Mouse (Mus musculus): Measurements from ENCODE around the gene Shank2. TPM values are rescaled to one million over a fixed set of nuclear protein-coding genes. Genes with fewer than 3 reads are reported as not detected.

Shank2 gene
- polyA plus RNA-seq, 1 experiment from 2014 or later: 1.0 TPM

- no peak overlapping the region for H3K9ac ChIP-seq (ENCODE audit: low read depth, low read length)
- H3K9me3 ChIP-seq (ENCODE audit: control insufficient read depth, low read length): no peaks in the 10 kb centered on the region
- H3K4me3 ChIP-seq (ENCODE audit: low read depth, low read length): no peak overlapping the region
- 77% methylated on average over 6 of the region's 6 CpGs for WGBS
- no peaks in the 10 kb centered on the region for H3K36me3 ChIP-seq (ENCODE audit: control insufficient read depth, insufficient read depth, low read length)
- ATAC-seq (replicated peaks; ENCODE audit: low FRiP score) (no peak), DNase-seq (ENCODE audit: low spot score) (no peak)
- no peak overlapping the region for H3K27ac ChIP-seq (ENCODE audit: low read depth, low read length)
- no peaks in the 10 kb centered on the region for H3K4me1 ChIP-seq (replicated peaks; ENCODE audit: control insufficient read depth, insufficient read depth, low read length)
- H3K27me3 ChIP-seq (replicated peaks; ENCODE audit: control insufficient read depth, insufficient read depth, low read length): peaks cover 22% of the 10 kb centered on the region
- H3K4me2 ChIP-seq: no peak overlapping the region
Observed at GRCm38 (mm10) chr7:144173869-144174268, 172.1 kb downstream of the Shank2 start.

- 75% methylated on average over 14 of the region's 14 CpGs for WGBS
- DNase-seq (ENCODE audit: low spot score) (no peak), ATAC-seq (replicated peaks; ENCODE audit: low FRiP score) (no peak)
- Histone ChIP-seq H3K4me3 (ENCODE audit: low read depth, low read length) (no peak overlapping the region), H3K27ac (ENCODE audit: low read depth, low read length) (no peak overlapping the region), H3K36me3 (ENCODE audit: control insufficient read depth, insufficient read depth, low read length) (no peaks in the 10 kb centered on the region), H3K27me3 (replicated peaks; ENCODE audit: control insufficient read depth, insufficient read depth, low read length) (peaks cover 22% of the 10 kb centered on the region), H3K4me1 (replicated peaks; ENCODE audit: control insufficient read depth, insufficient read depth, low read length) (no peaks in the 10 kb centered on the region), H3K9ac (ENCODE audit: low read depth, low read length) (no peak overlapping the region), H3K9me3 (ENCODE audit: control insufficient read depth, low read length) (no peaks in the 10 kb centered on the region), H3K4me2 (no peak overlapping the region)
Observed at GRCm38 (mm10) chr7:144174329-144174728, 172.6 kb downstream of the Shank2 start.

- ATAC-seq (replicated peaks; ENCODE audit: low FRiP score) (no peak), DNase-seq (ENCODE audit: low spot score) (no peak)
- H3K36me3 ChIP-seq (ENCODE audit: control insufficient read depth, insufficient read depth, low read length): no peaks in the 10 kb centered on the region
- H3K4me1 ChIP-seq (replicated peaks; ENCODE audit: control insufficient read depth, insufficient read depth, low read length): no peaks in the 10 kb centered on the region
- no peak overlapping the region for H3K9ac ChIP-seq (ENCODE audit: low read depth, low read length)
- 28% methylated on average over 7 of the region's 7 CpGs for WGBS
- H3K9me3 ChIP-seq (ENCODE audit: control insufficient read depth, low read length): no peaks in the 10 kb centered on the region
- peaks cover 22% of the 10 kb centered on the region for H3K27me3 ChIP-seq (replicated peaks; ENCODE audit: control insufficient read depth, insufficient read depth, low read length)
- H3K4me2 ChIP-seq: no peak overlapping the region
- no peak overlapping the region for H3K4me3 ChIP-seq (ENCODE audit: low read depth, low read length)
- no peak overlapping the region for H3K27ac ChIP-seq (ENCODE audit: low read depth, low read length)
Observed at GRCm38 (mm10) chr7:144175025-144175424, 173.3 kb downstream of the Shank2 start.

GRCm38 (mm10) chr7:144175481-144176233 lies 173.9 kb downstream of the Shank2 start:
- Histone ChIP-seq H3K4me3 (ENCODE audit: low read depth, low read length) (peak overlapping the region; percentile 8; the same call in 1 of the 2 replicates), H3K4me2 (peak overlapping the region; percentile 36), H3K36me3 (ENCODE audit: control insufficient read depth, insufficient read depth, low read length) (no peaks in the 10 kb centered on the region), H3K9ac (ENCODE audit: low read depth, low read length) (no peak overlapping the region), H3K4me1 (replicated peaks; ENCODE audit: control insufficient read depth, insufficient read depth, low read length) (no peaks in the 10 kb centered on the region), H3K9me3 (ENCODE audit: control insufficient read depth, low read length) (no peaks in the 10 kb centered on the region), H3K27ac (ENCODE audit: low read depth, low read length) (no peak overlapping the region), H3K27me3 (replicated peaks; ENCODE audit: control insufficient read depth, insufficient read depth, low read length) (peaks cover 22% of the 10 kb centered on the region)
- DNase-seq (ENCODE audit: low spot score) (no peak), ATAC-seq (replicated peaks; ENCODE audit: low FRiP score) (no peak)
- 11% methylated on average over 40 of the region's 40 CpGs for WGBS

GRCm38 (mm10) chr7:144176234-144176730 lies 174.6 kb downstream of the Shank2 start:
- WGBS: 64% methylated on average over 3 of the region's 3 CpGs
- Histone ChIP-seq H3K27me3 (replicated peaks; ENCODE audit: control insufficient read depth, insufficient read depth, low read length) (peaks cover 22% of the 10 kb centered on the region), H3K4me2 (no peak overlapping the region), H3K9ac (ENCODE audit: low read depth, low read length) (no peak overlapping the region), H3K9me3 (ENCODE audit: control insufficient read depth, low read length) (no peaks in the 10 kb centered on the region), H3K36me3 (ENCODE audit: control insufficient read depth, insufficient read depth, low read length) (no peaks in the 10 kb centered on the region), H3K4me3 (ENCODE audit: low read depth, low read length) (no peak overlapping the region), H3K27ac (ENCODE audit: low read depth, low read length) (no peak overlapping the region), H3K4me1 (replicated peaks; ENCODE audit: control insufficient read depth, insufficient read depth, low read length) (no peaks in the 10 kb centered on the region)
- ATAC-seq (replicated peaks; ENCODE audit: low FRiP score): no peak
- no peak for DNase-seq (ENCODE audit: low spot score)

GRCm38 (mm10) chr7:144179436-144179835 lies 177.7 kb downstream of the Shank2 start:
- WGBS: 91% methylated on average over 6 of the region's 6 CpGs
- H3K4me3 ChIP-seq (ENCODE audit: low read depth, low read length): no peak overlapping the region
- no peaks in the 10 kb centered on the region for H3K9me3 ChIP-seq (ENCODE audit: control insufficient read depth, low read length)
- ATAC-seq (replicated peaks; ENCODE audit: low FRiP score): no peak
- H3K4me2 ChIP-seq: no peak overlapping the region
- no peak for DNase-seq (ENCODE audit: low spot score)
- H3K27me3 ChIP-seq (replicated peaks; ENCODE audit: control insufficient read depth, insufficient read depth, low read length): peaks cover 17% of the 10 kb centered on the region
- H3K36me3 ChIP-seq (ENCODE audit: control insufficient read depth, insufficient read depth, low read length): no peaks in the 10 kb centered on the region
- no peak overlapping the region for H3K27ac ChIP-seq (ENCODE audit: low read depth, low read length)
- no peak overlapping the region for H3K9ac ChIP-seq (ENCODE audit: low read depth, low read length)
- H3K4me1 ChIP-seq (replicated peaks; ENCODE audit: control insufficient read depth, insufficient read depth, low read length): no peaks in the 10 kb centered on the region

- no peak overlapping the region for H3K27ac ChIP-seq (ENCODE audit: low read depth, low read length)
- no peaks in the 10 kb centered on the region for H3K4me1 ChIP-seq (replicated peaks; ENCODE audit: control insufficient read depth, insufficient read depth, low read length)
- 20% methylated on average over 6 of the region's 6 CpGs for WGBS
- peaks cover 3% of the 10 kb centered on the region for H3K27me3 ChIP-seq (replicated peaks; ENCODE audit: control insufficient read depth, insufficient read depth, low read length)
- ATAC-seq (replicated peaks; ENCODE audit: low FRiP score): no peak
- no peaks in the 10 kb centered on the region for H3K36me3 ChIP-seq (ENCODE audit: control insufficient read depth, insufficient read depth, low read length)
- DNase-seq (ENCODE audit: low spot score): peak; percentile 35
- H3K9me3 ChIP-seq (ENCODE audit: control insufficient read depth, low read length): no peaks in the 10 kb centered on the region
- H3K4me2 ChIP-seq: no peak overlapping the region
- no peak overlapping the region for H3K4me3 ChIP-seq (ENCODE audit: low read depth, low read length)
- H3K9ac ChIP-seq (ENCODE audit: low read depth, low read length): no peak overlapping the region
Observed at GRCm38 (mm10) chr7:144180885-144181284, 179.2 kb downstream of the Shank2 start.

GRCm38 (mm10) chr7:144187869-144188430 lies 186.2 kb downstream of the Shank2 start:
- DNase-seq (ENCODE audit: low spot score): no peak
- WGBS: 78% methylated on average over 11 of the region's 11 CpGs
- no peak overlapping the region for H3K9ac ChIP-seq (ENCODE audit: low read depth, low read length)

GRCm38 (mm10) chr7:144189446-144189845 lies 187.7 kb downstream of the Shank2 start:
- Histone ChIP-seq H3K4me3 (ENCODE audit: low read depth, low read length) (no peak overlapping the region), H3K9ac (ENCODE audit: low read depth, low read length) (no peak overlapping the region), H3K36me3 (ENCODE audit: control insufficient read depth, insufficient read depth, low read length) (no peaks in the 10 kb centered on the region), H3K9me3 (ENCODE audit: control insufficient read depth, low read length) (no peaks in the 10 kb centered on the region), H3K27me3 (replicated peaks; ENCODE audit: control insufficient read depth, insufficient read depth, low read length) (no peaks in the 10 kb centered on the region; the same call in 1 of the 2 replicates), H3K4me1 (replicated peaks; ENCODE audit: control insufficient read depth, insufficient read depth, low read length) (no peaks in the 10 kb centered on the region), H3K4me2 (no peak overlapping the region), H3K27ac (ENCODE audit: low read depth, low read length) (no peak overlapping the region)
- 75% methylated on average over 4 of the region's 4 CpGs for WGBS
- DNase-seq (ENCODE audit: low spot score) (no peak), ATAC-seq (replicated peaks; ENCODE audit: low FRiP score) (no peak)

More at GRCm38 (mm10) chr7:144187869-144188430, 186.2 kb downstream of the Shank2 start:
- no peak overlapping the region for H3K27ac ChIP-seq (ENCODE audit: low read depth, low read length)
- no peak overlapping the region for H3K4me2 ChIP-seq
- no peaks in the 10 kb centered on the region; the same call in 1 of the 2 replicates for H3K27me3 ChIP-seq (replicated peaks; ENCODE audit: control insufficient read depth, insufficient read depth, low read length)
- no peaks in the 10 kb centered on the region for H3K4me1 ChIP-seq (replicated peaks; ENCODE audit: control insufficient read depth, insufficient read depth, low read length)
- no peak for ATAC-seq (replicated peaks; ENCODE audit: low FRiP score)
- no peaks in the 10 kb centered on the region for H3K36me3 ChIP-seq (ENCODE audit: control insufficient read depth, insufficient read depth, low read length)
- H3K9me3 ChIP-seq (ENCODE audit: control insufficient read depth, low read length): no peaks in the 10 kb centered on the region
- H3K4me3 ChIP-seq (ENCODE audit: low read depth, low read length): no peak overlapping the region
